Mouse (Mus musculus): ENCODE measurements around the gene Ttyh3.

The Ttyh3 gene

GRCm38 (mm10) chr5:140633432-140633831, 15.4 kb downstream of the Ttyh3 start:
- DNase-seq (ENCODE audit: inconsistent ontology term): no peak

GRCm38 (mm10) chr5:140628995-140629394, 19.8 kb downstream of the Ttyh3 start:
- DNase-seq (ENCODE audit: inconsistent ontology term): no peak

- DNase-seq (ENCODE audit: inconsistent ontology term): no peak
Measured at GRCm38 (mm10) chr5:140627580-140627979, 21.3 kb downstream of the Ttyh3 start.

- no peak for DNase-seq (ENCODE audit: inconsistent ontology term)
Measured at GRCm38 (mm10) chr5:140624961-140625360, 23.9 kb downstream of the Ttyh3 start.

- no peak for DNase-seq (ENCODE audit: inconsistent ontology term)
Measured at GRCm38 (mm10) chr5:140624238-140624637, 24.6 kb downstream of the Ttyh3 start.

GRCm38 (mm10) chr5:140623791-140624190, 25.0 kb downstream of the Ttyh3 start:
- no peak for DNase-seq (ENCODE audit: inconsistent ontology term)

GRCm38 (mm10) chr5:140622978-140623670, 25.7 kb downstream of the Ttyh3 start:
- DNase-seq (ENCODE audit: inconsistent ontology term): no peak

GRCm38 (mm10) chr5:140621517-140621916, 27.3 kb downstream of the Ttyh3 start:
- DNase-seq (ENCODE audit: inconsistent ontology term): peak; percentile 39

GRCm38 (mm10) chr5:140621092-140621491, 27.7 kb downstream of the Ttyh3 start:
- DNase-seq (ENCODE audit: inconsistent ontology term): no peak

- peak; percentile 54 for DNase-seq (ENCODE audit: inconsistent ontology term)
Measured at GRCm38 (mm10) chr5:140619895-140620736, 28.7 kb downstream of the Ttyh3 start.

GRCm38 (mm10) chr5:140619151-140619771, 29.6 kb downstream of the Ttyh3 start:
- DNase-seq (ENCODE audit: inconsistent ontology term): peak; percentile 85

GRCm38 (mm10) chr5:140617714-140618113, 31.1 kb downstream of the Ttyh3 start:
- DNase-seq (ENCODE audit: inconsistent ontology term): no peak

GRCm38 (mm10) chr5:140616691-140617090, 32.1 kb downstream of the Ttyh3 start:
- peak; percentile 31 for DNase-seq (ENCODE audit: inconsistent ontology term)

GRCm38 (mm10) chr5:140616110-140616503, 32.7 kb downstream of the Ttyh3 start:
- no peak for DNase-seq (ENCODE audit: inconsistent ontology term)

GRCm38 (mm10) chr5:140615321-140616109, 33.3 kb downstream of the Ttyh3 start:
- DNase-seq (ENCODE audit: inconsistent ontology term): no peak

- no peak for DNase-seq (ENCODE audit: inconsistent ontology term)
Measured at GRCm38 (mm10) chr5:140614837-140615236, 34.0 kb downstream of the Ttyh3 start.

GRCm38 (mm10) chr5:140614141-140614540, 34.7 kb downstream of the Ttyh3 start:
- no peak for DNase-seq (ENCODE audit: inconsistent ontology term)

- DNase-seq (ENCODE audit: inconsistent ontology term): no peak
Measured at GRCm38 (mm10) chr5:140612191-140612590, 36.6 kb downstream of the Ttyh3 start.

GRCm38 (mm10) chr5:140611611-140612185, 37.1 kb downstream of the Ttyh3 start:
- no peak for DNase-seq (ENCODE audit: inconsistent ontology term)

GRCm38 (mm10) chr5:140611021-140611583, 37.7 kb downstream of the Ttyh3 start:
- DNase-seq (ENCODE audit: inconsistent ontology term): peak; percentile 99
